Mouse (Mus musculus) brain, adult 10 weeks (tissue): ENCODE measurements around the gene Crebl2. TPM values are rescaled to one million over a fixed set of nuclear protein-coding genes. Genes with fewer than 3 reads are reported as not detected.

Experiments used
- polyA plus RNA-seq: library from polyadenylated mRNA; stranded (reverse); fragments of 350-450 nt; fragmentation: Illumina TruSeq; extraction: RNeasy Lipid Tissue Mini Kit (QIAGEN cat#74804); gene quantifications from one replicate; pipeline ENCODE4 v1.2.3, GENCODE M21; 2015; ENCODE audit warnings: low read depth, low replicate concordance

Gene Crebl2
- 35.4 TPM for polyA plus RNA-seq

DNA sequence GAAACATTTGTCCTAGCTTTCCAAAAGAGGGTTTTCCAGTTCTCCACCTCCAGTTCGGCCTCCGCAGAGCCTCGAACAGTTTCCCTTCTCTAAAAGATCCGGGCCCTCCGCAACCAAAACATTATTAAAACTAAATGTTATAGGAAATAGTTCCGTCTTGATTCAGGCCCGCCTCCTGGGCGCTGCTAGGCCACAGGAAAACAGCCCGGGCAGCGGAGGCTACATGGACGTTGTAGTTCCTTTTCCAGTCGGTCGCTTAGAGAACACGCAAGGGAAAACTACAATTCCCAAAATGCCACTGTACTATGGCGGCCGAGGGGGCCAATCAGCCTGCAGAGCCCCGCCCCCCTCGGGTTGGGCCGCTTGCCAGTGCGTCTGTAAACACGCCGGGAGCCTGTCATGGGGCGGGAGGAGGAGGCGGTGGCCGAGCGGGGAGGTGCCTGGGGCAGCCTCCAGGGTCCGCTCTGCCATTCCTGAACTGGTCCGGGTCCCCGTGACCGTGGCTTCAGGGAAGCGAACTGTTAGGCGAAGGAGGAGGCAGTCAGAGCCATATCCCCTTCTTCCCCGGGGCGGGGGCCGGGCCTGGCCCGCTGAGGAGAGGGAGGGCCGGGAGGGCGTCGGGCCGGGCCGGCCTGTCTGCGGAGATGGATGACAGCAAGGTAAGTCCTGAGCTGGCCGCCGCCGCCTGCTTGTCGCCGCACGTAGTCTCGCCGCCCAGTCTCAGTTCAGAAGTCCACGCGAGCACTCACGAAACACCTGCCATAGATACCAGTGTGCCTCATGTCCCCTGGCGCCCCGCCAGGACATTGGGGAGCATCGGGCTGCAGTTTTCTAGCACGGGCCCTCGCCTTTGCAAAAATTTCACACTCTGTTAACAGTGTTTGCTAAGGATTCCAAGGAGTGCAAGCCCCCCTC is at the start of gene Crebl2:
Gene Crebl2, plus strand, starts transcription at position 369 of the 915 bp plus-strand sequence.

DNA sequence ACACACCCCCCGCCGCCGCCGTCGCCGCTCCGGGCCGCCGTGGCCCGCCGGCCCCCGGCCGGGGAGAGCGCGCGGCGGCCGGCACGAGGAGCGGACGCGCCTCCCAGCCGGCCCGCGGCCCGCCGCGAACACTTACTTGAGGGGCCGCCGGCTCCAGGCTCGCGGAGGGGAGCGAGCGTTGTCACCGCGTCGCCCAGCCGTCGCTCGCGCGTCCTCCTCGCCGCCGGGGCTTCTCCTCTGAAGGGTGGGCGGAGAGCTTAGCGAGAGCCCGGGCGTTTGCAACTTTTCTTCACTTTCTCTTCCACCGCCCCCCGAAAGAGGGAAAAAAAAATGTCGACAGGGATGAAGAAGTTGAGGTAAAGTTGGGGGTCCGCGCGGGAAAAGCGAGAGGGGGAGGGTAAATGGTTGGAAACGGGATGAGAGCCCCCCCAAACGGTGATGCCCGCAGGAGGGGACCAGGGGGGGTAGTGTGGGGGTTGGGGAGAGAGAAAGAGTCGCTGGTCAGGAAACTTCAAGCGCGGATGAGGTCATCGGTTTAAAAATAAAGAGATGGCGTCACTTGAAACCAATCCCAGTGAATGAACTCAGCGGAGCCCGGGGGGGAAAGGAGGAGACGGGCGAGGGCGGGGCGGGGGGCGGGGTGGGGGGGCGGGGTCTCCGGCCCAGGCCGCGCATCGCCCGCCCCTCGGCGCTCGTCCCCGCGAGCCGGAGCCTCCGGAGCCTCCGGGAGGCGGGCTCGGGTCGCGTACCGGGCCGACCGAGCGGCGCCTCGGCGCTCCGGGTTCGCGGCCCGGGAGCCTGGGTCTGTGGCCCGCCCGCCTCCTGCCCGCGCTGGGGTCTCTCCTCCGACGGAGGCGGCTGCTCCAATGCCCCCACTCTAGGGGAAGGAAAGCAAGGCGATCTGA is 37.6 kb upstream of the Crebl2 start, which contains the start of gene Dusp16:
Gene Dusp16, minus strand, starts transcription at position 485 of the 905 bp plus-strand sequence.

DNA sequence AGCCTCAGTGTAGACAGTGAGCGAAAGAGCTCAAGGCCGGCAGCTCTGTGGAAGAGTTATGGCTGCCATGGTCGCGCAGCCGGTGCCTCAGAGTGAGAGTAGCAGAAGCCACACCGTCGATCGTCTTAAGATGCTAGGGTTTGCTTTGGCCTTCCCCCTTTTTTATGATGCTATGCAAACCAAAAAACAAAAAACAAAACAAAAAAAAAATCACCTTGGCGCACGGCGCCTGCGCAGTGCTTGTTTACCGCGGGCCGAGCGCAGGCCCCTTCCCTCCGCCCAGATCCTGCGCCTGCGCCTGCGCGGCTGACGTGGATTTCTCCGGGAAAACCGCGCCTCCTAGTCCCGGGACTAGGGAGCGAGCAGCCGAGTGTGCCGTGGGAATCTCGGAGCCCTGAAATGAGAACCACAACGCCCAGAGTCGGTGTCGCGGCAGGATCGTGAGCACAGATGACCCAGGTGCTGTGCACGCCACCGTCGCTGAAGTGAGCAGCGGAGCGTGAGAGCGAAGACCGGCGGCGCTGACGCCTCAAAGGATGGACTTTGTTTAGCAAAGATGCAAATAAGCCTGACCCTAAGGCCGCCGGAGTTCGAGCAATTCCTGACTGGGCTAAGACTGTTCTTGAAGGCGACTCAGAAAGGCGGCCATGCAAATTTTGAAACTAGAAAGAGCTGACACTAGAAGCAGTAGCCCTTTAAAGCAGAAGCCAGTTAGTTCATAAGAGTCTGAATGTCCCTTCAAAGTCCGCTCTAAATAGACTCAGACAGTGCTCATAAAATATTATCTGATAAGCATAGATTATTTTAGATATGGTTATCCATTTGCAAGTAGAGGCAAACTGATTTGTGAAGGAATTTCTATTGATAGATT is 68.4 kb downstream of the Crebl2 start, which contains the start of gene Gpr19:
Gene Gpr19, minus strand, starts transcription at position 484 of the 871 bp plus-strand sequence.

Other genes starting within 250 kb of the Crebl2 start
- gene Mansc1, start 197.7 kb upstream of the Crebl2 start, polyA plus RNA-seq, result 10.2 TPM
- gene Borcs5, start 190.6 kb upstream of the Crebl2 start, polyA plus RNA-seq, result 40.6 TPM
- gene Dusp16, start 37.5 kb upstream of the Crebl2 start, polyA plus RNA-seq, result 8.4 TPM
- 20.8 TPM for gene Gpr19, start 68.4 kb downstream of the Crebl2 start, polyA plus RNA-seq
- gene Cdkn1b, start 90.2 kb downstream of the Crebl2 start, polyA plus RNA-seq, result 43.3 TPM
- gene Apold1, start 151.6 kb downstream of the Crebl2 start, polyA plus RNA-seq, result 4.2 TPM
- 59.6 TPM for gene Ddx47, start 181.5 kb downstream of the Crebl2 start, polyA plus RNA-seq
- 0.36 TPM for gene Gprc5a, start 235.5 kb downstream of the Crebl2 start, polyA plus RNA-seq